Mouse (Mus musculus) frontal cortex, postnatal 25 days (tissue): ENCODE measurements around the gene Mgat3.

Experiments
- DNase-seq, 2 experiments: peaks; one replicate each; pipeline ENCODE4 v3.0.0; 2022; ENCODE audit warnings: low spot score in 2 of 2

Gene Mgat3

GRCm38 (mm10) chr15:80173001-80173771, at the start of gene Mgat3:
TSS of gene Mgat3 (plus strand) at chr15:80173721.
- DNase-seq, result peak in 1 of 2 experiments; percentile 27

DNA sequence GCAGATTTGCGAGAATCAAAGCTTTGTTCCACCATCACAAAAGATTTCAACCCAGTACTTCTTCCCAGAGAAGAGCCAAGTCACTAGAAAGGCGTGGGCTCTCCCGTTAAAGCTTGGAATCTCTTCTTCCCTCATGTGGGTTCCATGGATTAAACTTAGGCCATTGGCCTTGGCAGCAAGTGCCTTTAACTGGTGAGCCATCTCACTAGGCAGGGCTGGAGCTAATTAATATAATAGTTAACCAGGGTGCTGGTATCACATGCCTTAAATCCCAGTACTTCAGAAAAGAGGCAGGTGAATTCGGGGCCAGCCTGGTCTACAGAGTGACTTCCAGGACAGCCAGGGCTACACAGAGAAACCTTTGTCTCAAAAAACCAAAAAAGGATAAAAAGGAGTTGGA, 48.9 kb upstream of the Mgat3 start:
- DNase-seq, result no peak

- no peak for DNase-seq
These were observed 46.3 kb upstream of the Mgat3 start for GRCm38 (mm10) chr15:80127191-80127590.

DNA sequence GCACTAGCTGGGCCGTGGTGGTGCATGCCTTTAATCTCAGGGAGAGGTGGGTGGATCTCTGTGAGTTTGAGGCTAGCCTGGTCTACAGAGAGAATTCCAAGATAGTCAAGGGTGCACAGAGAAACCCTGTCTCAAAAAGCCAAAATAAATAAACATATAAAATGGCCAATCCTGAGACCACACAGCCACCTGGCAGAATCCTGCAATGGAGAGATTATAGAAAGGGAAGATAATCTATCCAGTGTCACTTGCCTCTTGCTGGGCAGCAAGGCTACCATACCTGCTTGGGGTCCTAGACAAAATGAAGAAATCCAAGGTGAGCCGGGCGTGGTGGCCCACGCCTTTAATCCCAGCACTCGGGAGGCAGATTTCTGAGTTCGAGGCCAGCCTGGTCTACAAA, 43.5 kb upstream of the Mgat3 start:
- DNase-seq, result no peak

GRCm38 (mm10) chr15:80130689-80131088, 42.8 kb upstream of the Mgat3 start:
- DNase-seq, result no peak

GRCm38 (mm10) chr15:80131421-80131820, 42.1 kb upstream of the Mgat3 start:
- DNase-seq, result no peak

GRCm38 (mm10) chr15:80132452-80132851, 41.1 kb upstream of the Mgat3 start:
- DNase-seq, result no peak

DNA sequence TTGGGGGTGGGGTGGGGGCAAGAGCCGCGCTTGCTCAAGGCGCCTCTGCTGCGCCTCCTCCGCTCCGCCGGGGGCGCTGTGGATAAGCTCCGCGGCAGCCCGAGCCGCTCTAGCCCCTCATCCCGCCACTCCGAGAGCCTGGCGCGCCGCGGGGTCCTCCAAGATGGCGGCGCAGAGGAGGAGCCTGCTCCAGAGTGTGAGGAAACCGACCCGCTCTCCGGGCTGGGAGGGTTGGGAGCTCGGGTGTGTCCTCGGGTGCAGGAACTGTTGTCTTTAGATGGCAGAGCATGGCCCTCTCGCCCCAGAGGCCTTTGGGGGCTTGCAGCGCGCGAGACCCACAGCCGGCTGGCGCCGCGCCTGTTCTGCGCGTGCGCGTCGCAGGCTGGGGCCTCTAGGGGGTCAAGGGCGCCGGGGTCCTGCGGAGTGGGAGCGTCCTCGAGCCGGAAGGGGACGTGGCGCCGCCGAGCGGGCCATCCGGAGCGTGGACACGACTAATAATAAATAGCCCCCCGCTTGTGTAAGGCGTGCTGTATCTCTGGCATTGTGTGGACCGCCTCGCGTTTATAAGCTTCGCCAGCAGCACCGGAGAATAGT, 40.4 kb upstream of the Mgat3 start, which contains the start of gene Tab1:
TSS of gene Tab1 (plus strand) at position 135 of the 594 bp plus-strand sequence.
- peak; percentile 85 to 89 for DNase-seq

- DNase-seq, result no peak
These were observed 39.7 kb upstream of the Mgat3 start for GRCm38 (mm10) chr15:80133682-80134449.

DNA sequence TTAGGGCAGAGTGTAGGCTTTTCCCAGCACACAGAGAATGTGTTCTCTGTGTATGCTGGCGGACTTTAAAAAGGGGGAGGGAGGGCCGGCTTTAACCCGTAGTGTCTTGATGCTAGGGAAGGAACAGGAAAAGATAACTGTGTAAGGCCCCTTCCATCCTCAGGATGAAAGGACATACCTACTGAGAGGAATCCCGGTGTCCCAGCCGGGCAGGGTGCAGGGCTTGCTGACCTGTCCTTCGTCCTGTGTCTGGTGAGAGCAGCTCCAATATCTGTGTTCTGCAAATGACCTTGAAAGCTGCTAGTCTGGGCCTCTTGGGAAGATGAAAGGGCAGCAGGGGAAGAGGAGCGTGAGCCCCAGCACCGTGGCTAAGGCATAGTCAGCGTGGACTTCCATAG, 39.1 kb upstream of the Mgat3 start:
- DNase-seq, result no peak

- DNase-seq, result no peak
These were observed 38.0 kb upstream of the Mgat3 start for GRCm38 (mm10) chr15:80135499-80135898.

DNA sequence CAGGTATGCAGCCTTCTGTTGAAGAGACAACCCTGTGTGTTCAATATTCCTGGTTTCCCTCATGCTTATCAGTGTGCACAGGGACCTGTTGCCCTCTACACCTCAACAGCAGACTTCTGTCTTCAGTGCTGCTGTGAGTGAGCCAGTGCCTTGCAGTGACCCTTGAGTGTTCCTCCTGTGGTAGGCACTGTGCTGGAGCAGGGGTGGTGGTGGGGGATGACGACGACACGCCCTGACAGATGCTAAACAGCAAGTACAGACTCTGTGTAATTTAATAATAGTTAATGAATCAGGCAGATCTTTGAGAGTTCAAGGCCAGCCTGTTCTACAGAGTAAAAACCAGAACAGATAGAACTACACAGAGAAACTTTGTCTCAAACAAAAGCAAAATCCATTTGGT, 36.9 kb upstream of the Mgat3 start:
- DNase-seq, result no peak

DNA sequence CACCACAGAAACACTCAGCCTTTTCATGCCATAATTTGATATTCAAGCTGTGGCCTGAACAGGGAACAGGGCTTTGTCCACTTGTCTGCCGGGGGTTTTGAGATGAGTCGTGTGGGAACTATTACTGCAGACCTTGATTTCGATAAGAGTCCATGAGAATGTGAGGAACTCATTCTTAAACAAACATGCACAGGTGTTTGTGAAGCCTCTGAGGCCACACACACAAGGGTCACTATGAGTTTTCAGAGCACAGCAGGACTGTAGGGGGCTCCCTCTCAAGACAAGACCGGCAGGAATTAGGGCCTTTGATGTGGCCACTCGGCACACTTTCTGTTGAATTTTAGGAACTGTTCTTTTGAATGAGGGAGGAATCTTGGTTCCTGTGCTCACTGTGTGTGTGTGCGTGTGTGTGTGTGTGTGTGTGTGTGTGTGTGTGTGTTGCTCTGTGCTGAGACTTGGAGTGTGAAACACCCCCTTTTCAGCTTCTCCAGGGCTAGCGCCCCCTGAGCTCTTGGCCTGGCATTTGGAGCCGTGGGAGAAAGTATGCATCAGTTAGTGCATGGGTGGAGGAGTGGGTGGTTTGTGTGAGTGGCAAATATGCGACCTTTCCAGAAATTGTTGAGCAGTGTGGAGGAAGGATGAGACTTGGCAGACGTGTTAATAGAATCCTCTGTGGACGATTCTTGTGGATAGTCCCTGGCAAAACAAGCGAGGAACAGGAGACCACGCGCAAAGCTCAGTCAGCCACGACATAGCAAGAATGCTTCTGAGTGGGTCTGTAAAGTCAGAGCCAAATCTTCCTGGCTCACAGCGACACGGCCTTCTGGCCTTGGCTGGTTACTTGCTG, 35.4 kb upstream of the Mgat3 start:
- peak; percentile 42 to 50 for DNase-seq

- DNase-seq, result no peak
These were observed 33.2 kb upstream of the Mgat3 start for GRCm38 (mm10) chr15:80140302-80140701.

DNA sequence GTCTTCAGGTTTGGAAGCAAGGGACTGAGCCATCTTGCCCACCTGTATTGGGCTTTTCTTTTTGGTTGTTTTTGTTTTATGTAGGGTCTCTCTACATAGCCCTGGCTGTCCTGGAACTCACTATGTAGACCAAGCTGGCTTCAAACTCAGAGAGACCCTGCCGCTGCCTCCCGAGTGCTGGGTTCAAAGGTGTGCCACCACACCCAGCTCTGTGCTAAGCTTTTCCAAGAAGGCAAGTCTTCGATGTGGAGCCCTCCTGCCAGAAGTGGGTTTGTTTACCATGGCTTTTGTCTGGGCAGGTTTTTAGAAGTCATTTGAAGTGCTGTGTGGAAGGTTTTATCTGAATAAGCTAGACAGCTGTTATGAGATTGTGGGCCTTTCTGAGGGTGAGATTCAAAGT, 32.6 kb upstream of the Mgat3 start:
- no peak for DNase-seq

GRCm38 (mm10) chr15:80142130-80142529, 31.4 kb upstream of the Mgat3 start:
- no peak for DNase-seq

DNA sequence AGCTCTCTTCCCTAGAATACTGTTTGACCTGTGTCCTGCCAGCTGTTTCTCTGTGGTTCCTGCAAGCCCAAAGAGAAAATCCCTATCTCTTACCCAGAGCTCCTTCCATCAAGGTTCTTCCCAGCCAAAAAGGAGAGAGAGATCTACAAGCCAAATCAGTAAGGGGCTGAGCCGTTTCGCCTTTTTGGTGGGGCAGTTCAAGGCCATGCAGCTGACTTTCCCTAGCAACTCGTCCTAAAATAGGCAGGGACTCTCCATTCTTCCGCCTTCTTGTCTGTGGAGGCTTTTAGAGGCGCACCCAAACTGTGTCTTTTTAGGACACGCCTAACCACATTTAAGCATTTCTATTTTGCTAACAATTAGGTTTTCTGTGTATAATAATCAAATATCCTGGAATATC, 29.8 kb upstream of the Mgat3 start:
- DNase-seq, result no peak

- no peak for DNase-seq
These were observed 28.1 kb upstream of the Mgat3 start for GRCm38 (mm10) chr15:80145397-80145796.

GRCm38 (mm10) chr15:80146153-80146552, 27.4 kb upstream of the Mgat3 start:
- no peak for DNase-seq

DNA sequence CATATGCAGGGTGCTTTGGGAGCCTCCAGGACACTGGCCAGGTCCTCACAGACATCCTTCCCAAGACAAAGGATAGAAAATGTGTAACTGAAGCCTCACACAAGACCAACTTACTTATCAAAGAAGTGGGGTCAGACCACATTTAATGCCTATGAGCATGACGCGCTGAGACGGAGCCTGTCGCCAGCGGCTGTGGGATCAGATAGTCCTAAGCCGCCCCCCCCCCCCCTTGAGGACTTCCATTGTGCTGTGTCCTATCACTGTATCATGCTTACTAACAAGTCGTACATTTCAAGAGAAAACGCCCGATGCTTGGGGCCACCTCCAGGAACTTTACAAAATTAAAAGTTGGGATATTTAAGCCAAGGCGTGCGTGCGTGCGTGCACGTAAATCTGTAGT, 26.4 kb upstream of the Mgat3 start:
- DNase-seq, result no peak

DNA sequence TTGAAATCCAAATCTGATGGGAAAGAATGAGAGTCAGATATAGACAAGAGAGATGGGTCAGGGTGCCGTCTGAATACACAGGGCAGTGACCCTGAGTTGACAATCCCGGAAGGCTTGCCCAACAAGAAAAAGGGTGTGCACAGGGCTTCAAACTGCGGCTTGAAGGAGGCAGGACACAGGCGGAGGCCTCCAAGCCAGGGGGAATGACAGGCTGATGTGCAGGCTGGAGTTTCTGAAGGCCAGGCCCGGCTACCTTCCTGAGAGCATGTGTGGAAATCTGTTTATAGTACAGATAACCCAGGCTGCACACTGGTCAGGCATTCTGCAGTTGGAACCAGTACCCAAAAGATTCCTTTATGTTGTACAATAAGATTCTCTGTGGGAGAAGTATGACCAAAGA, 26.0 kb upstream of the Mgat3 start:
- DNase-seq, result no peak

GRCm38 (mm10) chr15:80148565-80148964, 25.0 kb upstream of the Mgat3 start:
- no peak for DNase-seq
